Mouse (Mus musculus) layer of hippocampus, adult 9-11 months (tissue): Measurements from ENCODE around the gene AC134908.4.

Experiments used
- DNase-seq: peaks from one replicate; pipeline ENCODE4 v3.0.0; 2022

AC134908.4 gene

GRCm38 (mm10) chr17:25795609-25796092 is at the start of gene AC134908.4:
Gene AC134908.4, minus strand, starts transcription at chr17:25795659.
- DNase-seq: peak; percentile 91

GRCm38 (mm10) chr17:25844396-25844901 is 49.0 kb upstream of the AC134908.4 start, which contains the start of gene Rhot2:
Gene Rhot2, minus strand, starts transcription at chr17:25844851.
- DNase-seq: peak; percentile 97

DNA sequence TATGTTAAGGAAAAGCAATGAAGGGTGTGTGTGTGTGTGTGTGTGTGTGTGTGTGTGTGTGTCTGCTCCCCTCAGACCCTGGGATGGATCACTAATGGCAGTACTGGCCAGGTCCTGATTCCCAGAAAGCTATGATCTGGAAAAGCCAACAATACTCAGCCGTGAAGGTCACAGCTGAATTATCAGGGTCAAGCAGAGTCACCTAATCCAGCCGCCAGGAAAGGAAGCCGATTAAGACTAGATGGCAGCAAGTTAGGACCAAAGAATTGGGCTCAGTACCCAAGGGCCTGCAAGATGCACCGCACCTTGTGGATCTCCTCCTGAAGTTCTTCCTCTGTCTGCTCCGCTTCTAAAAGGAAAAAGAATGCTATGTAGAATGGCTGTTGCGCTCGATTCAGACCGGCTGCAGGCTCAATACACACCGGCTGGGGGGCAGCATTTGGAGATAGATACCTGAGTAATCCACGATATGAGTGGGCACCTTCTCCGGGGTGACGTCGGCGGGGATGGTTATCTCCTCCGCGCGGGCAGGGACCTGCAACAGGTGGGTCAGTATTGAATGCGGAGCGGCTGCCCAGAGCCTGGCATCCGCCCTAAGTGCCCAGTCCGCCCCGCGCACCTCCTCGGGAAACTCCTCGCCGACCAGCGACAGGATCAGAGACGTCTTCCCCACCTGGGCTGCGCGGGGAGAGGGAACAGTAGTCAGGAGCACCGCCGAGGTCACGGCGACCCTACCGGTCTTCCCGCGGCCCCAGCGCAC is 48.4 kb upstream of the AC134908.4 start:
- no peak for DNase-seq

DNA sequence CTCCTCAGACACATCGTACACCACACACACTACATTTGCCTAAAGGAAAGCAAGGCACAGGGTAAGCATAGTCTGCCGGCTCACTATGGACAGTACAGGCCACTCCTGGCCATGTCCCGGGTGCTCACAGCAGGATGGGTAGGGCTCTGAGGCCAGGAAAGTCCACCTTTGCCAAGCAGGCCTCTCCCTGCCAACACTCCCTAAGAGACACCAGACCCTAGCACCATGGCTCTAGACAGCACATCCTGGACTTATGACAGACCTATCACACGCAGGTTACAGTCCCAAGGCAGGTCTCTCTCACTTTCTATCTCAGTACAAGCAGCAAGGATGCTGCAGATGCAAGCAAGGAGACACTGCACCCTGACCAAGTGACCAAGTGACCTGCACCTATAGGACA is 47.7 kb upstream of the AC134908.4 start:
- DNase-seq: no peak

DNA sequence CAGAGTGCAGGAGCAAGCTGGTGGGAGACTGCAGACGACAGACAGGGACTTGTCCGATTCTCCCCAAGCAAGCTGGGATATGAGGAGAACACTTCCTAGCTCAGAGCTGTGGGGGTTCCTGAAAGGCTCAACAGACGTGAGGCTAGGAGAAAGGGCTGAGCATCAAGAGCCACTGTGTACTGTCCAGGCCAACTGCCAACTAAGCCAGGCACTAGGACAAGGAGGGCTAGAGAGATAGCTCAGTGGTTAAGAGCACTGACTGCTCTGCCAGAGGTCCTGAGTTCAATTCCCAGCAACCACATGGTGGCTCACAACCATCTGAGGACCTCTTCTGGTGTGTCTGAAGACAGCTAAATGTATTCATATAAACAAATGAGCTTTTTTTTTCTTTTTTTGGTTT is 47.0 kb upstream of the AC134908.4 start:
- DNase-seq: no peak

DNA sequence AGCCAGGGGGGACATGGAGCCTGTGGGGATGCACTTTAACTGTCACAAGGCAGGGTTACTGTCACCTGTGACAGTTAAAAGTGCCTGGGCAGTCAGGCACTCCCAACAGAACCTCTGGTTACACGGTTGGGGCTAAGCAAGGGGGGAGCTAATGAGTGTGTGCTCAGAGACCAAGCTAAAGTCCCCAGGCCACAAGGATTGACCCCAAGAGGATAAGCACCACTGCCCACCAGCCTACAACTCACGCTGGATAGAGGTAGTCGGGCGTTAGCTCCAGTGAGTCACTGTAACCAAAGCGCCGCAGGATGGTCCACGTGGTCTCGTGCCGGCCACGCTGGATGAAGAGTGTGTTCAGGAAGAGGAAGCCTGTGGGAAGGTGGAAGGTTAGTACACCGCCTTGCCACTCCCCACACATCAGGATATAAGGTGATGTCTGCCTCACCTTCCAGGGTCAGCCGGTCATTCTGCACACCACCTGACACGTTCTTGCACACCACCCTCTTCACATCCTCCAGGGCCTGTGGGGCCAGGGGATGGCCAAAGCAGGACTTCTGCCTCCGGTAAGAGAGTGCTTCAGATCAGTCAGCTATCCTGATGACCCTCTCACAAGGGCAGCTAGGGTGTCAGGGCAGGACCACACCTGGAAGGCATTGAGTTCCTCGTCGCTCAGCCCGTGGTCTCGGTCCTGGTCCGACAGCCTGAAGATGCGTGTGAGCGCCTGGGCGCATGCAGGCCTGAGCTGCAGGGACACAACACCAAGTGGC is 45.8 kb upstream of the AC134908.4 start, which contains the start of gene Gm20683:
Gm20683 (minus strand) TSS at position 647 of the 764 bp plus-strand sequence.
- DNase-seq: no peak

- DNase-seq: no peak
Measured at GRCm38 (mm10) chr17:25840519-25840918, 45.1 kb upstream of the AC134908.4 start.

DNA sequence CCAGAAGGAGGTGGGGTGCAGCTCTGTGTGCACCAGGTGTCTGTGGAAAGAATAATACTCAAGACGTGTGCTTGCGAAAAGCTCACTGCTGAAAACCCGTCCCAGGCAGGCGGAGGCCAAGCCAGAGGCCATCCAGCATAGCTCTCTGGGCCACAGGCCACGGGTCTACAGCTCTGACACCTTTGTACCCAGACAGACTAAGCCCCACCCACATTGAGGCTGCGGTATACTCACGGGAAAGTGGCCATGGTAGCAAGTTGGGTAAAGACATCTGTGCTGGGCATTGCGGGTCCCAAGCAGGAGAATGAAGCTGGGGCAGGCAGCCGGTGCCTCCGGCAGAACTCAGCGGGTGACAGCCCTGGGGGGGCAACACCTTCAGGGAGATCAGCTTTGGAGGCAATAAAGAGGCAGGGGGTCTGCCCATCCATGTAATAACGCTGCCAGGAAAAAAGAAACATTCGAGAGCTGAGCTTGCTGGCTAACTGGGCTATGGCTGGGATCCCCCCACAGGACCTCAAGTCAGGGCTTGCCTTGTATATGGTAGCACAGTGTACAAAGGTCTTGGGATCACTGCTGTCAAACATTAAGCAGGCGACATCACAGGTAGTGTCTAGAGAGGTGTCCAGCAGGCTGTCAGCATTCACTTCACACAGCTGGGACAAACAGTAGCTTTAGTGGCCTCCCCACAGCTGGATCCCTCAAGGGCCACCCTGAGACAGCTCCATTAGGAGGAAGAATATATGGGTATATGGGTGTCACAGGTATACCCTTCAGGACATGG is 44.2 kb upstream of the AC134908.4 start:
- no peak for DNase-seq

DNA sequence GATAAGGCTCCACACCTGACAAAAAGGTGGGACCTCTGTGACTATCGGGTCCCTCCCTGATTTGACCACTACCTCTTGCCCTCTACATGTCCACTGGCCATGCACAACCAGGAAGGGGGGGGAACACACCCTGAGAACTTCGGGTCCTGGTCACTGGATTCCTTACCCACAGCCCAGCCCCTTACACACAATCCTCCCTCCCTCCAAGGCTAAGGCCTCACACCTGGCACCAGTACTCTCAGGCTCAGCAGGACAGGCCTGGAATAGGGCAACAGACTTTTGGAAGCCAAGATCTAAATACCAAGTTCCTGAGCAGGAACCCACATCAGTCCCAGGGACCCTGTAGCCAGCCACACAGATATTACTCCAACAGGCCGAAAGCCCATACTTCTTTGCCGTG is 43.4 kb upstream of the AC134908.4 start:
- no peak for DNase-seq

- DNase-seq: no peak
Measured at GRCm38 (mm10) chr17:25837533-25837932, 42.1 kb upstream of the AC134908.4 start.

- peak; percentile 88 for DNase-seq
Measured at GRCm38 (mm10) chr17:25837076-25837410, 41.6 kb upstream of the AC134908.4 start, which contains the start of gene Rhbdl1. Gene Rhbdl1, minus strand, starts transcription at chr17:25837295.

GRCm38 (mm10) chr17:25836397-25837075 is 41.1 kb upstream of the AC134908.4 start:
- no peak for DNase-seq

DNA sequence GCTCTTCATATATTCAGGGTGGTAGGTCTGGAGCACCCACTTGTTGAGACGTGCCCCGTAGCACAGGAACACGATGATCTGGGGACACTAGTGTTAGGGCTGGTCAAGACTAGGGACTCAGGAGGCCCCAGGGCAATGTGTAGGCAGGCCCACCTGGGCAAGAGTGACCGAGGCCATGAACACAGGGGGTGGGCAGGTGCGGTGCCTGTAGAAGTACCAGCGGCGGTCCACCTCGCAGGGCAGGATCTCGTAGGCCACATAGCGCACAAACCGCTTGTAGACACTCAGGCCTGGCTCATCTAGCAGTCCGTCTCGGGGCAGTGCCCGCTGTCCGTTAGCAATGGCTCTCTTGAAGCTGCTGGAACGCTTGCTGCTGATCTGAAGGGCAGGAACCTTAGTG is 40.4 kb upstream of the AC134908.4 start:
- DNase-seq: no peak

DNA sequence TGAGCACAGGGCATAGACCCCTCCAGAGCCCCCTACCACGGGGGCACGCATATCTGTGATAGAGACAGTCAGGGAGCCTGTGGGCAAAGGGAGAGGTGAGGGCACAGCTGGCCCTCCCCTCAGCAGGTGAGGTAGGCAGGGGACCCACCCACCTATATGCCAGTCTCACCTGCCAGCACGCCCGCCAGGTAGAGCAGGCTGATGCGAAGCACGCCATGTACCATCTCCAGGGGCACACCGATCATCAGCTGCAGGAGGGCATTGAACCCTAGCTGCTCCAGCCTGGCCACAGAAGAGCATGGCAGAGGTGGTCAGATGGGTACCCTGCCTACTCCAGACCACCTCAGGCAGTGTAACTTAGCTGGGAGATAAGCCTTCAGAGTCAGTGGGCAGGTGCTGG is 39.8 kb upstream of the AC134908.4 start:
- no peak for DNase-seq

DNA sequence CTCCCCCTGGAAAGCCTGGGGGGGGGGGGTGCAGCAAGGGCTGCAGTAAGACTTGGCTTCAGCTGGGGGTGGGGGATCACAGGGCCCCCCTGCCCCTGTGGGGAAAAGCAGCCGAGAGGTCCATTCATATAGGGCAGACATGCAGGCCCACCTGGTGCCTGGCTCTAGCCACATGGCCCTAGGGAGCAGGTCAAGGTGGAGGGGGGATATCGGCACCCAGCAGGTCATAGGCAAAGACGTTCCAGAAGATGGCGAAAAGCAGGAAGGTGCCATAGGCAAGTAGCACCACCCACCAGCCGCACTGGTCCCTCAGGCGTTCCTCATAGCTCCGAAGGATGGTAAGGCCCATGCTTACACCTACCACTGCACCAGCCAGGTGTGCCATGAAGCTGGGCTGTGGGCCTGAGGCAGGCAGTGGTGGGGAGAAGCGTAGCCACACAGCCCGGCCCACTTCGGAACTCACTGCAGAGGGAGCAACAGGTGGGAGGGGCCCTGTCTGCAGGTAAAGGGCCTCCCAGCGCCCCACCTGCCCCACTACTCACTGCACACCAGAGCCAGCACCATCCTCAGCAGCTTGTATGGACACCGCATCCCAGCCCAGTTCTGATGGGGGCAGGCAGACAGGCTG is 39.2 kb upstream of the AC134908.4 start:
- DNase-seq: no peak

DNA sequence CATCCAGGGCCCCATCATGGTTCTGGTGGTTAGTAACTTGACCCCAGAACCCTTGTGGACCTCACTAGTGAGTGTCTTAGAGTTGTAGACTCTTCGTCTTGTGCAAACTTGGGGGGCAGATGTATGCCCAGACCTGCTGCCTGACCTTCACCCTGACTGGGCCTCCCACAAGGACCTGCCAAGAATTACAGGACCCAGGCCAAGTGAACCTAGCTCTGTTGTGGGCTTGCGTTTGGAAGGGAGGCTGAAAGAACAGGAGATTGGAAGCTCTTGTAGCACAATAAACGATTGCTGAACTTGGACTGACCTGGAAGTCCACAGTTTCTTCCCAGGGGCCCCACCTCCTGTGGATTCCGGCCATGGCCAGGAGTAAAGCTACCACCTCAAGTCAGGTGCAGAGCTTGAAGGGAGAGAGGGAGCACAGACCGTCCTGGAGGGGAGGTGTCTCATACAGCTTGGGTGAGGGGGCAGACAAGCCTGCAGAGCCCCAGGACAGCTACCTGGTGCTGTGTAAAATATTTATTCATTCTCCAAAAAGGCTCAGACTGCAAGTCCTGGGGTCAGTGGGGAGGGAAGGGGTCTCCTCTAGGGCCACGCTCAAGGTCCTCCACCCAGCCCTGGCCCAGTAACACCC is 38.6 kb upstream of the AC134908.4 start:
- DNase-seq: no peak

- DNase-seq: peak; percentile 94
Measured at GRCm38 (mm10) chr17:25833291-25833663, 37.8 kb upstream of the AC134908.4 start, which contains the start of gene Stub1. Gene Stub1, minus strand, starts transcription at chr17:25833404.

GRCm38 (mm10) chr17:25832436-25833290 is 37.2 kb upstream of the AC134908.4 start:
- DNase-seq: peak; percentile 100

DNA sequence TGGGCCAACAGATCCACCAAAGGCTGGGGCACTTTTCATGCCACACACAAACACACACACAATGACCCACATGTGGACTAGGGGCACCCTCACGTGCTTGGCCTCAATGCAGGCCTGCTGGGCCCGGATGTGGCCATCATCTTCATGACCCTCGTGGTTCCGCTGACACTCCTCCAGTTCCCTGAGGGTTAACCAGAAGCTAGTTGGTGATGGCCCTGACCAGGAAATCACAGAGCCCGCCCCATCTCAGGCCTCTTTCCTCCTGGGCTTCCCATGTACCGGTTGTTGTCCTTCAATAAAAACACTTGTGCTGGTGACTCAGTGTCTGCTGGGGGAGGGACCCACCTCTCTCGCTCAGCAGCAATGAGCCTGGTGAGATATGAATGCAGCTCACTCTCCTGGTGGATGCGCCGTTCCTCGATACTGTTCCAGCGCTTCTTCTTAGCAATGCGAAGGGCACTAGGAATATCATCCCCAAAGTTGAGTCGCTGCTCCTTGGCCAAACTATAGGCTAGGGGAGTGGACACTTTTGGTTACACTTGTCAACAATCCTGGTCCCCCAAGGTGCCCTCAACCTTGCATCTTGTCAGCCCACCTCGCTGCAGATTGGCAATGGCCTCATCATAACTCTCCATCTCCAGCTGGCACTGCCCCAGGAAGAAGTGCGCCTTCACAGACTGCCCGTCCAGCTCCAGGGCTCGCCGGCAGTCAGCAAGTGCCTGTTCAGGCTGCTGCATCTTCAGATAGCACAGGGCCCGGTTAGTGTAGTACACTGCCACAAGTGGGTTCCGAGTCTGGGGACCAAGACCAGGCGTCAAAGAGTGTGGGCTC is 36.2 kb upstream of the AC134908.4 start:
- DNase-seq: no peak
